Mouse (Mus musculus) gastrocnemius, adult 8-10 months (tissue): ENCODE data around the gene Gdpd1. TPM values are rescaled to one million over a fixed set of nuclear protein-coding genes. Genes with fewer than 3 reads are reported as not detected.
"Not testable (repeated sequence)": the region's sequence is repeated elsewhere in the genome, so short reads cannot be mapped to it uniquely, and the experiment has no call there.

Experiments used
- DNase-seq, 2 experiments: peaks; one replicate each; pipeline ENCODE4 v3.0.0; 2022; ENCODE audit warnings: low spot score in 2 of 2
- total RNA-seq, 4 experiments: library from RNA; stranded (reverse); gene quantifications; 2 replicates each; pipeline ENCODE4 v1.2.4; 2022

Gdpd1 gene
- total RNA-seq, 4 experiments from 2014 or later: 3.6 to 4.5 (median 3.8) TPM

- no peak for DNase-seq
These were observed 47.6 kb downstream of the Gdpd1 start for GRCm38 (mm10) chr11:87026096-87026875.

GRCm38 (mm10) chr11:87025351-87025750 is 48.5 kb downstream of the Gdpd1 start:
- no peak for DNase-seq

GRCm38 (mm10) chr11:87023240-87023639 is 50.6 kb downstream of the Gdpd1 start:
- not testable (repeated sequence) for DNase-seq

GRCm38 (mm10) chr11:87022765-87023164 is 51.1 kb downstream of the Gdpd1 start:
- DNase-seq: no peak

GRCm38 (mm10) chr11:87021551-87021950 is 52.3 kb downstream of the Gdpd1 start:
- DNase-seq: no peak

- DNase-seq: no peak
These were observed 53.4 kb downstream of the Gdpd1 start for GRCm38 (mm10) chr11:87020449-87020848.

- no peak for DNase-seq
These were observed 54.4 kb downstream of the Gdpd1 start for GRCm38 (mm10) chr11:87019431-87019830.

GRCm38 (mm10) chr11:87018081-87018480 is 55.8 kb downstream of the Gdpd1 start:
- no peak for DNase-seq

GRCm38 (mm10) chr11:87015691-87016090 is 58.2 kb downstream of the Gdpd1 start:
- no peak for DNase-seq

GRCm38 (mm10) chr11:87010476-87010875 is 63.4 kb downstream of the Gdpd1 start:
- peak; percentile 26 to 34 for DNase-seq

GRCm38 (mm10) chr11:87007371-87007770 is 66.5 kb downstream of the Gdpd1 start:
- DNase-seq: no peak

GRCm38 (mm10) chr11:87004960-87005755 is 68.7 kb downstream of the Gdpd1 start:
- no peak for DNase-seq

GRCm38 (mm10) chr11:87002078-87002829 is 71.6 kb downstream of the Gdpd1 start:
- DNase-seq: no peak

GRCm38 (mm10) chr11:87001217-87001616 is 72.6 kb downstream of the Gdpd1 start:
- DNase-seq: no peak

- no peak for DNase-seq
These were observed 77.6 kb downstream of the Gdpd1 start for GRCm38 (mm10) chr11:86996266-86996665.

GRCm38 (mm10) chr11:86995625-86996221 is 78.1 kb downstream of the Gdpd1 start:
- DNase-seq: peak in 1 of 2 experiments; percentile 43

- DNase-seq: no peak
These were observed 78.9 kb downstream of the Gdpd1 start for GRCm38 (mm10) chr11:86994791-86995624.

- no peak for DNase-seq
These were observed 79.5 kb downstream of the Gdpd1 start for GRCm38 (mm10) chr11:86994330-86994729.

- peak; percentile 91 to 96 for DNase-seq
These were observed 80.5 kb downstream of the Gdpd1 start, which contains the start of gene Ypel2 for GRCm38 (mm10) chr11:86993041-86994037. Gene Ypel2, minus strand, starts transcription at chr11:86993707.
